Mouse (Mus musculus) limb, embryonic 12.5 days (tissue): ENCODE measurements around the gene 4933427D14Rik. TPM values are rescaled to one million over a fixed set of nuclear protein-coding genes. Genes with fewer than 3 reads are reported as not detected.

Experiments used
- ATAC-seq: fragments of 200-750 bp; cut with Nextera tagmentation; 2 replicates; pipeline ENCODE4 v1.8.0; 2017; ENCODE audit warnings: low read depth, moderate TSS enrichment; ENCODE audit not compliant: insufficient number of reproducible peaks, insufficient read depth, low FRiP score, low TSS enrichment
- H3K27ac ChIP-seq: fragments of 300-500 bp; sonication (generic); 2 replicates; pipeline ENCODE4 v1.5.1; 2016; ENCODE audit warnings: mild to moderate bottlenecking, moderate library complexity
- H3K27me3 ChIP-seq: fragments of 300-500 bp; sonication (generic); 2 replicates; pipeline ENCODE4 v1.6.1; 2016; ENCODE audit warnings: mild to moderate bottlenecking, moderate library complexity
- H3K36me3 ChIP-seq: fragments of 300-500 bp; sonication (generic); 2 replicates; pipeline ENCODE4 v1.6.1; 2016; ENCODE audit warnings: mild to moderate bottlenecking, moderate library complexity
- H3K4me1 ChIP-seq: fragments of 300-500 bp; sonication (generic); replicated peaks from 2 replicates; pipeline ENCODE4 v1.6.1; 2016
- H3K4me2 ChIP-seq: fragments of 300-500 bp; sonication (generic); 2 replicates; pipeline ENCODE4 v1.6.1; 2016; ENCODE audit warnings: mild to moderate bottlenecking, moderate library complexity
- H3K4me3 ChIP-seq: fragments of 300-500 bp; sonication (generic); replicated peaks from 2 replicates; pipeline ENCODE4 v1.5.1; 2016; ENCODE audit warnings: mild to moderate bottlenecking
- H3K9ac ChIP-seq: fragments of 300-500 bp; sonication (generic); replicated peaks from 2 replicates; pipeline ENCODE4 v1.6.1; 2016; ENCODE audit warnings: mild to moderate bottlenecking, moderate library complexity
- H3K9me3 ChIP-seq: fragments of 300-500 bp; sonication (generic); 2 replicates; pipeline ENCODE4 v1.6.1; 2016; ENCODE audit warnings: mild to moderate bottlenecking, moderate library complexity
- WGBS: fragments of 180-500 bp; shearing (Covaris S2); methylation state at CpG from one replicate; pipeline ENCODE4 v1.1.7; 2016; 5-methylcytosine and 5-hydroxymethylcytosine counted together
- polyA plus RNA-seq: library from polyadenylated mRNA; unstranded; fragments of >200 nt; fragmentation: Nextera tagmentation; extraction: Ambion mirVana; gene quantifications from 2 replicates; pipeline ENCODE4 v1.2.1, GENCODE M21; 2016

Gene 4933427D14Rik
- polyA plus RNA-seq, 1 experiment from 2014 or later: 21.5 TPM

DNA sequence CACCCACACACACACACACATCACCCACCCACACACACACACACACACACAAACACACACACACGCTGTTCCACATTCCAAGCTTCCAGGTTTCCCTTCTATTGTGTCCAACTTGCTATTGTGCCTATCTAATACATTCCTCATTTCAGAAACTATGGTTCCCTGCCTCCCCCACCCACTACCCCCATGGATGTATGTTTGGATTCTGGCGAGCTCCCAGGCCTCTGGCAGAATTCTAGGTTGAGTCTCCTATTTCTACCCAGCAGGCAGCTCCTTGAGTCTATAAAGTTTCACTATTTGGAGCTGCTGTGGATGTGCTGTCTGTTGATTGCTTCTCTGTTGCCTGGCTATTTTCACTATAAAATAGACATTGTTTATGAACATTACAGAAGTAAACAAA, 50.6 kb downstream of the 4933427D14Rik start:
- Histone ChIP-seq H3K9me3 (no peaks in the 10 kb centered on the region), H3K4me3 (no peak overlapping the region), H3K4me1 (0 out of 2 replicates have a peak, but pooled peaks cover under 1% of the 10 kb centered on the region), H3K4me2 (no peak overlapping the region), H3K27ac (no peak overlapping the region), H3K27me3 (no peaks in the 10 kb centered on the region), H3K36me3 (peaks cover 81% of the 10 kb centered on the region), H3K9ac (no peak overlapping the region)
- ATAC-seq: no peak
- 88% methylated on average over 2 of the region's 2 CpGs for WGBS

DNA sequence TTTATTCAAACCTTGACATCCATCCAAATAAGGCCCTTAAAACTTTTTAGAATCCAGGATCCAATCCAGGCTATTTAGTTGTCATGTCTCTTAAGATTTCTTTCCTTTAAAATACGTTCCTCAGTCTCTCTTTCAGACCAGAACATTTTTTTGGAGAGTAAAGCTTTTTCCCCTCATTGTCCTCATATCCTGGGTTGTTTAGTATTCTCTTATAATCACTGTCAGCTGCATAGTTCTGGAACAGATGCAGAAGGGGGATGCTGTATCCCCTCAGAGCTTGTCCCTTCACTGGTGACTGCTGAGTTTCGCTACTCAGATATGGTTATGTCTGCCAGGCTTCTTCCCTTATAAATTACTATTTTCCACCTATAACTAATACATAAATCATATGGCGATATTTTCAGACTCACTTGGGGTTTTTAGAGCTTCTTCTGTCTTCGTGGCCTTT, 51.3 kb downstream of the 4933427D14Rik start:
- no peak overlapping the region for H3K9ac ChIP-seq
- H3K4me1 ChIP-seq: 0 out of 2 replicates have a peak, but pooled peaks cover 7% of the 10 kb centered on the region
- H3K27ac ChIP-seq: no peak overlapping the region
- H3K4me3 ChIP-seq: no peak overlapping the region
- H3K4me2 ChIP-seq: no peak overlapping the region
- H3K27me3 ChIP-seq: no peaks in the 10 kb centered on the region
- no peak for ATAC-seq
- no peaks in the 10 kb centered on the region for H3K9me3 ChIP-seq
- peaks cover 77% of the 10 kb centered on the region for H3K36me3 ChIP-seq
- 92% methylated on average over 4 of the region's 4 CpGs for WGBS

DNA sequence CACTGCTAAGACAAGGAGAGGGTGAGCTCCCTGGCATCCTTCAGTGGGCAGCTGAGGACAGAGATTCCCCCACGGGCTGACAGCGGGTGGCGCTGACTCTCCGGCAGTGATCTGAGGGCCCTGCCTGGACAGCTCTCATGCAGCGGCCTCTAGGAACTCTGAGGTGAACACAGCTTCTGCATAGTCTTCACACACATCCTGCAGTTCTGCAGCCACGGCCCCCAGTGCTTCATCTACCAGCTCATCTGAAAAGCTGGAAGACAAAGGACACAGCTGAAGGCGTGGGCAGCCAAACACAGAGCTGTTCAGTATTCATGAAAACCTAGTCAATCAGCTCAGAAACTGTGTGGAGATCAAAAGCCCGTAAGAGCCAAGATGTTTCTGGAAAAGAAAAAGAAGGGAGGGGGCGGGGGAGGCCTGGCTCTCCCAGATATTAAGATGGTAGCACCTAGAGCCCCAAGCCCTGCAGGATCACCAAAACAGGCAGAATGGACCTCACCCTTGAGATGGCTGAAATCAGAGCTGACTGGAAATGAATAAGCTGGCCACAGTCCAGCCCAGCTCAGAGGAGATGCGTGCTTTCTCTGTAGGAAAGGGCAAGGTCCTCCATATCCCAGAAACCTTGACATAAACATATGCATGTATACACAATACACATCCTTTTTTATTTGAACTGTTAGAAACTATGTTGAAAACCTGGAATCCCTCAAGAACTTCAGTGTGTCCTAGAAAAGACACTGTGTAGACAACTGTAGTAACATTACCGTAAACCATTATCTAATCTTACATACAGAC, 51.9 kb downstream of the 4933427D14Rik start:
- ATAC-seq: no peak
- Histone ChIP-seq H3K36me3 (peaks cover 72% of the 10 kb centered on the region), H3K9me3 (no peaks in the 10 kb centered on the region), H3K4me2 (no peak overlapping the region), H3K27ac (no peak overlapping the region), H3K4me1 (0 out of 2 replicates have a peak, but pooled peaks cover 7% of the 10 kb centered on the region), H3K4me3 (no peak overlapping the region), H3K27me3 (no peaks in the 10 kb centered on the region), H3K9ac (no peak overlapping the region)
- 86% methylated on average over 11 of the region's 11 CpGs for WGBS

DNA sequence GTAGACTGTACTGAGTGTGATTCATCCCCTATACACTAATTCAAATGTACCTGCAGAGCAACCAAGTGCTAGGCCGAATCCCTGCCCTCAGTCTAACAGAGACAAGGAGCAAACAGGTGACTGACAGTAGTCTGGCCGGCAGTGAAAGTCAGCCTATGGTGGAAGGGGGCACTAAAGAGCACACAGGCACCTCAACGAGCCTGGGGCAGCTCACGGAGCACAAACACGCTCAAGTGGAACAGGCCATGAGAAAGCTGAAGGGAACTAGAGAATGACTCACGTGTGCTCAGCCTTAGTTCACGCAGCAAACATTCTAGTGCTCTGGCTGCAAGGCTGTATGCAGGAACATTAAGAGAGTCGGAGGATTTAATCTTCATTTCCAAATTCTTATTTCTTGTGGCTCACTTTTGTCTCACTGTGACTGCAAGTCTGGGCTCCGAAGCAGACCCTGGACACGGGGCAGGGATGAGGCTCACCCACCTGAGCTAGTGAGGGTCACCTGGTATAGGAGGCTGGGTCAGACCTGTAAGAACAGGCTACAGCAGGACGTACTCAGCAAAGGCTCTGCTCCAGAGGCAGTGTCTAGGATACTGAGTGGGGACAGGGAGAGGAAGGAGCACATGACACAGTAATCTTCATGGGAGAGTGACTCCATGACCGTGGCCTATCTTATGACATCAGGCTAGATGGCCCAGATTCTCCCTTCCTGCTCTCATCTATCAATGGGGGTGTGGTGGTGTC, 54.0 kb downstream of the 4933427D14Rik start:
- H3K27me3 ChIP-seq: no peaks in the 10 kb centered on the region
- H3K36me3 ChIP-seq: peaks cover 56% of the 10 kb centered on the region
- no peak overlapping the region for H3K9ac ChIP-seq
- H3K4me1 ChIP-seq: 0 out of 2 replicates have a peak, but pooled peaks cover 7% of the 10 kb centered on the region
- no peak overlapping the region for H3K4me3 ChIP-seq
- no peaks in the 10 kb centered on the region for H3K9me3 ChIP-seq
- no peak overlapping the region for H3K4me2 ChIP-seq
- no peak overlapping the region for H3K27ac ChIP-seq
- 80% methylated on average over 12 of the region's 12 CpGs for WGBS
- no peak for ATAC-seq

DNA sequence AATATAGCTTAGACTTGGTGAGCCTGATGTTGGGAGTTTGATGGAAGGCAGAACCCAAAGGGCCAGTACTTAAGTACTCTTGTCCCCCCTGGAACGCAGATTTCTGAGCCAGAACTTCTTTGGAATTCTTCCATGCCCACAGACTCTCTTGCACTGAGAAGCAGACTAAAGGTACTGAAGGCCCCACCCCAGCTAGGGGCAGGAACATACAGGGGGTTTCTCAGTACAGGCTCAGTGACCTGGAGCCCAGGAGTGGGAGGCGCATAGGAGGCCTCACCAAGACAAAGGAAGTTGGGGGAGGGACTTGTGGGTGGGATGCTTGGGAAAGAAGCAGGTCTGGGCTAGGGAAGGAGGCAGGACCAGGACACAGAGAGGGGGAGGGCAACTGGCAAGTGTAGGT, 56.1 kb downstream of the 4933427D14Rik start:
- H3K36me3 ChIP-seq: peaks cover 35% of the 10 kb centered on the region
- no peak overlapping the region for H3K4me3 ChIP-seq
- no peak overlapping the region for H3K4me2 ChIP-seq
- H3K9ac ChIP-seq: 0 out of 2 replicates have a peak overlapping the region, but pooled peaks have one; percentile 2
- H3K27ac ChIP-seq: no peak overlapping the region
- H3K4me1 ChIP-seq: 0 out of 2 replicates have a peak, but pooled peaks cover 7% of the 10 kb centered on the region
- no peaks in the 10 kb centered on the region for H3K9me3 ChIP-seq
- WGBS: 70% methylated on average over 2 of the region's 2 CpGs
- no peak for ATAC-seq
- no peaks in the 10 kb centered on the region for H3K27me3 ChIP-seq

DNA sequence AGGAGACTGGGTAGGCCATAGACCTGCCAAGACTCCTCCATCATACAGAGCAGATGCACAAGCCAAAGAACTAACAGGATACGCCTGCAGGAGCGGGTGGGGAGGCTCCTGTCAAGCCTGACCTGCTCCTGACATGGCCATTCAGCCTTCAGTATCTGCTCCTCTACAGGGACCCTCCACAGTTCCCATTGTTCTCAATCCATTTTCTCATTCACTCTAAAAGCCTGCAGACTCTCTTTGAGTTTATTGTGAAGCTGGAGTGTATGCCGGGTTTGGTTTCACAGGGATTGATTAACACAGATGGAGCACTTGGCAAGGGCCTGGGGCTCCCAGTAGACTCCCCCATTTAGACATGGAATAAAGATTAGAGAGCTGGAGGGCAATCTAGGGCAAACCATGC, 59.3 kb downstream of the 4933427D14Rik start:
- ATAC-seq: no peak
- no peak overlapping the region for H3K9ac ChIP-seq
- peaks cover 9% of the 10 kb centered on the region; the same call in 1 of the 2 replicates for H3K27me3 ChIP-seq
- H3K9me3 ChIP-seq: no peaks in the 10 kb centered on the region
- peaks cover 6% of the 10 kb centered on the region; the same call in 1 of the 2 replicates for H3K36me3 ChIP-seq
- no peak overlapping the region for H3K4me2 ChIP-seq
- WGBS: 67% methylated on average over 3 of the region's 3 CpGs
- peaks cover 16% of the 10 kb centered on the region for H3K4me1 ChIP-seq
- no peak overlapping the region for H3K27ac ChIP-seq
- H3K4me3 ChIP-seq: no peak overlapping the region

DNA sequence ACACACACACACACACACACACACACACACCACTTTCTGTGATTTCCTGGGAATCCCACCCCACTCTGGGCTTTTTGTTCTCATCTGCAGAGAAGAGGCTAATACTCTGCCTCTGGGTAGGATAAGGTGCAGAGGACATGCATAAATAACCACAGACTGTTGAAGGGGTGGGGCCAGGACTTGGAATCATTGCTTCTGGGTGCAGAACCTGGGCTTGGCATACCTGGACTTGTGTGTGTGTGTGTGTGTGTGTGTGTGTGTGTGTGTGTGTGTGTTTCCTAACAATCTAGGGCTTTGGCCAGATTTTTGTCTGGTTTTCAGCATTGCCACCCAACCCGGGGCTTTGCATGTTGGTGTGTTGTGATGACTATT, 61.4 kb downstream of the 4933427D14Rik start:
- no peak for ATAC-seq
- H3K9me3 ChIP-seq: no peaks in the 10 kb centered on the region
- H3K27ac ChIP-seq: no peak overlapping the region
- H3K9ac ChIP-seq: no peak overlapping the region
- 100% methylated on average over 1 of the region's 1 CpGs for WGBS
- no peaks in the 10 kb centered on the region for H3K36me3 ChIP-seq
- H3K4me1 ChIP-seq: peaks cover 13% of the 10 kb centered on the region
- peaks cover 15% of the 10 kb centered on the region; the same call in 1 of the 2 replicates for H3K27me3 ChIP-seq
- no peak overlapping the region for H3K4me2 ChIP-seq
- no peak overlapping the region for H3K4me3 ChIP-seq

DNA sequence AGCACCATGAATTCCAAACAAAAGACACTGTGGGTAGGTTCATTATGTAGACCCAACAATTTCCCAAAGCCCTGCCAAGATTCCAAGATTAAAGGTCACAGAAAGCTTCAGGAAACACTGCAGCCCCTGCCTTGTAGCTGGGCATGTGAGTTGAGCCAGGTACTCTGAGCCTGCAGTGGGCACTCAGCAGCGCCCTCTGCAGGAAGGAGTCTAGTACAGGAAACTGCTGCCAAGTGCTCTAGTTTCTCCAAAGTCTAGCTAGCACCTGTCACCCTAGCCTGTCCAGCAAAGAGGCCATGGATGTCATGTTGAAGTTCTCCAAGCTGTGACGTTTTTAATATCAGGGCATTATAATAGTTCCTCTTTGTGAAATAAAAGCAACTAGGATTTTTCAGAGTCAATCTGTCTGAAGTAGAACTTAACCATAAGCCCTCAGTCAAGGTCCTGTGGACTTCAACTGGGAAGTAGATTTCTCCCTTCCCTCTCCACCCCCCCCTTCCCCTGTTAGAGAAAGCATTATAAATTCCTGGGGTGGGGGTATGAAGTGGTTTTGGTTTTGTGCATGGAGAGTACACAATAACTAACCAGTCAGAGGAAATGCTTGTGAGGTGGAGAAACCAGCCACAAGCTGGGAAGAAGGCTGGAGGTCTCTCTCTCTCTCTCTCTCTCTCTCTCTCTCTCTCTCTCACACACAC, 61.9 kb downstream of the 4933427D14Rik start:
- no peak for ATAC-seq
- H3K4me1 ChIP-seq: peaks cover 13% of the 10 kb centered on the region
- H3K27me3 ChIP-seq: peaks cover 19% of the 10 kb centered on the region; the same call in 1 of the 2 replicates
- no peaks in the 10 kb centered on the region for H3K9me3 ChIP-seq
- H3K4me3 ChIP-seq: no peak overlapping the region
- no peaks in the 10 kb centered on the region for H3K36me3 ChIP-seq
- WGBS: 11% methylated on average over 2 of the region's 2 CpGs
- H3K9ac ChIP-seq: no peak overlapping the region
- no peak overlapping the region for H3K4me2 ChIP-seq
- no peak overlapping the region for H3K27ac ChIP-seq

DNA sequence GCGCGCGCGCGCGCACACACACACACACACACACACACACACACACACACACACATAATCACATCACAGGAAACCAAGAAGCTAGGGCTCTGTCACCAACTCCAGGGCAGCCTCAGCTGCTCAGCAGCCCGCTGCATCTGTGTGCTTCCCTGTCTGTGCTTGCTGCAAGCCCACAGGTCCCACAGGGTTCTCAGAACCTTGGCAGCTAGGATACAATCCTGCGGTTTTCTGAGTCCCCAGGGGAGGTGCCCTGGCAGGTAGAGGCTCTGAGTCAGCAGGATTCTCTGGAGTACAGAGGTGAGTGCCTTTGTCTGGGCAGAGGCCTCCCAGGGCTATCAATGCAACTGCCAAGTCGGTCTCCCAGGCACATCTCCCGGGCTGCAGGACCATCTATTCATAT, 64.4 kb downstream of the 4933427D14Rik start:
- Histone ChIP-seq H3K4me1 (peaks cover 13% of the 10 kb centered on the region), H3K4me2 (no peak overlapping the region), H3K36me3 (no peaks in the 10 kb centered on the region), H3K27ac (peak overlapping the region; percentile 23; the same call in 1 of the 2 replicates), H3K9me3 (no peaks in the 10 kb centered on the region), H3K9ac (no peak overlapping the region), H3K27me3 (peaks cover 34% of the 10 kb centered on the region), H3K4me3 (no peak overlapping the region)
- 26% methylated on average over 10 of the region's 10 CpGs for WGBS
- no peak for ATAC-seq

DNA sequence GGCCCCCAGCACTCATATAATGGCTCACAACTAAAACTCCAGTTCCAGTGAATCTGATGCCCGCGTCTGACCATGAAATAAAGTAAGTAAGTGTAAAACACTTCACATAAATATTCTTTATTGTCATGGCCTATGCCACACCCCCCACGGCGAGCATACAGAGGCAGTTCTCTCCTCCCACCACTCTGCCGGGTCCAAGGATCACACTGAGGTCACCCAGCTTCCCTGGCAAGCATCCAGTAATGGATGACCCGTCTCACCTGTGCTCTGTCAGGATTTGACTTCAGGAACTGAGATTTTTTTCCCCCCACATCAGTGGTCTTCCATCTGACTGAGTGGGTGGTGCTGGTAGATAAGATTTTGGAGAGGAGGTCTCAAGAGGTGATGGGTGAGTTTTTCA, 67.1 kb downstream of the 4933427D14Rik start:
- Histone ChIP-seq H3K36me3 (no peaks in the 10 kb centered on the region), H3K27ac (no peak overlapping the region), H3K9me3 (no peaks in the 10 kb centered on the region), H3K4me3 (no peak overlapping the region), H3K4me2 (no peak overlapping the region), H3K27me3 (peaks cover 61% of the 10 kb centered on the region), H3K9ac (no peak overlapping the region), H3K4me1 (peaks cover 20% of the 10 kb centered on the region)
- ATAC-seq: no peak
- 49% methylated on average over 6 of the region's 6 CpGs for WGBS
